23 mouse cellular contexts compared by ENCODE assay signal in genomic region chr2:22026794-22027193, GRCm38 (mm10).
"Had no signal": no experiment of that assay in that cellular context is flagged by ENCODE, and none has a peak within 500 bp of the region (broad histone marks: within the 10 kb centered on the region; RNA-seq: fewer than 3 reads in every experiment).

No protein-coding gene starts in this region.

- H3K27ac ChIP-seq: gastrocnemius, adult 2 months; heart, embryonic 10.5 days; hindbrain, embryonic 10.5 days; hindbrain, embryonic 12.5 days; hindbrain, embryonic 14.5 days; intestine, embryonic 15.5 days; layer of hippocampus, adult 2 months; limb, embryonic 13.5 days; limb, embryonic 15.5 days; liver, embryonic 12.5 days; liver, embryonic 14.5 days had no signal

- H3K9me3 ChIP-seq: heart, embryonic 10.5 days; heart, embryonic 12.5 days; hindbrain, embryonic 10.5 days; hindbrain, embryonic 12.5 days; intestine, embryonic 15.5 days; limb, embryonic 13.5 days; limb, embryonic 15.5 days; liver, embryonic 12.5 days had no signal

- DNase-seq: gastrocnemius, adult 2 months; gastrocnemius, postnatal 10 days; gastrocnemius, postnatal 25 days; heart, adult 18-20 months; heart, postnatal 10 days; heart, postnatal 4 days; kidney, adult 18-20 months; kidney, adult 8-10 months; kidney, postnatal 10 days; kidney, postnatal 25 days; kidney, postnatal 4 days had no signal

- H3K27me3 ChIP-seq: heart, embryonic 12.5 days; hindbrain, embryonic 12.5 days; intestine, embryonic 15.5 days; limb, embryonic 13.5 days; limb, embryonic 15.5 days; liver, embryonic 12.5 days had no signal

- H3K4me1 ChIP-seq: heart, embryonic 10.5 days; heart, embryonic 12.5 days; intestine, embryonic 15.5 days; limb, embryonic 13.5 days; limb, embryonic 15.5 days; liver, embryonic 12.5 days had no signal

- H3K4me3 ChIP-seq: gastrocnemius, adult 2 months; heart, embryonic 10.5 days; heart, embryonic 12.5 days; hindbrain, embryonic 10.5 days; hindbrain, embryonic 12.5 days; intestine, embryonic 15.5 days; layer of hippocampus, adult 2 months; left cerebral cortex, adult 2 months; limb, embryonic 13.5 days; limb, embryonic 15.5 days; liver, embryonic 12.5 days had no signal

- H3K36me3 ChIP-seq: heart, embryonic 10.5 days; heart, embryonic 12.5 days; hindbrain, embryonic 10.5 days; hindbrain, embryonic 12.5 days; intestine, embryonic 15.5 days; limb, embryonic 13.5 days; limb, embryonic 15.5 days; liver, embryonic 12.5 days had no signal
